Mouse (Mus musculus): Measurements from ENCODE around the gene Sema3a. TPM values are rescaled to one million over a fixed set of nuclear protein-coding genes. Genes with fewer than 3 reads are reported as not detected.
"Not testable (repeated sequence)": the region's sequence is repeated elsewhere in the genome, so short reads cannot be mapped to it uniquely, and the experiment has no call there.

Gene Sema3a
- total RNA-seq, 2 experiments from 2014 or later = not detected

GRCm38 (mm10) chr5:13525597-13525996, 400.4 kb downstream of the Sema3a start:
- no peak for ATAC-seq (replicated peaks; ENCODE audit: low FRiP score, poor library complexity, severe bottlenecking)

- no peak for ATAC-seq (replicated peaks; ENCODE audit: low FRiP score, poor library complexity, severe bottlenecking)
Measured at GRCm38 (mm10) chr5:13527037-13527464, 401.8 kb downstream of the Sema3a start.

- ATAC-seq (replicated peaks; ENCODE audit: low FRiP score, poor library complexity, severe bottlenecking) = no peak
Measured at GRCm38 (mm10) chr5:13529226-13529625, 404.0 kb downstream of the Sema3a start.

GRCm38 (mm10) chr5:13547472-13548209, 422.4 kb downstream of the Sema3a start:
- no peak for ATAC-seq (replicated peaks; ENCODE audit: low FRiP score, poor library complexity, severe bottlenecking)

GRCm38 (mm10) chr5:13548210-13548554, 423.0 kb downstream of the Sema3a start:
- ATAC-seq (replicated peaks; ENCODE audit: low FRiP score, poor library complexity, severe bottlenecking) = no peak

GRCm38 (mm10) chr5:13549080-13549479, 423.9 kb downstream of the Sema3a start:
- ATAC-seq (replicated peaks; ENCODE audit: low FRiP score, poor library complexity, severe bottlenecking) = no peak

- no peak for ATAC-seq (replicated peaks; ENCODE audit: low FRiP score, poor library complexity, severe bottlenecking)
Measured at GRCm38 (mm10) chr5:13550953-13551352, 425.7 kb downstream of the Sema3a start.

GRCm38 (mm10) chr5:13557257-13557656, 432.0 kb downstream of the Sema3a start:
- no peak for ATAC-seq (replicated peaks; ENCODE audit: low FRiP score, poor library complexity, severe bottlenecking)

- ATAC-seq (replicated peaks; ENCODE audit: low FRiP score, poor library complexity, severe bottlenecking) = no peak
Measured at GRCm38 (mm10) chr5:13573867-13574266, 448.7 kb downstream of the Sema3a start.

GRCm38 (mm10) chr5:13579123-13579522, 453.9 kb downstream of the Sema3a start:
- ATAC-seq (replicated peaks; ENCODE audit: low FRiP score, poor library complexity, severe bottlenecking) = no peak

GRCm38 (mm10) chr5:13585559-13586207, 460.5 kb downstream of the Sema3a start:
- no peak for ATAC-seq (replicated peaks; ENCODE audit: low FRiP score, poor library complexity, severe bottlenecking)

GRCm38 (mm10) chr5:13594422-13594821, 469.2 kb downstream of the Sema3a start:
- ATAC-seq (replicated peaks; ENCODE audit: low FRiP score, poor library complexity, severe bottlenecking) = no peak

- ATAC-seq (replicated peaks; ENCODE audit: low FRiP score, poor library complexity, severe bottlenecking) = no peak
Measured at GRCm38 (mm10) chr5:13611631-13612030, 486.4 kb downstream of the Sema3a start.

- ATAC-seq (replicated peaks; ENCODE audit: low FRiP score, poor library complexity, severe bottlenecking) = no peak
Measured at GRCm38 (mm10) chr5:13612088-13612487, 486.9 kb downstream of the Sema3a start.

- ATAC-seq (replicated peaks; ENCODE audit: low FRiP score, poor library complexity, severe bottlenecking) = not testable (repeated sequence)
Measured at GRCm38 (mm10) chr5:13614575-13614974, 489.4 kb downstream of the Sema3a start.

GRCm38 (mm10) chr5:13615907-13616306, 490.7 kb downstream of the Sema3a start:
- no peak for ATAC-seq (replicated peaks; ENCODE audit: low FRiP score, poor library complexity, severe bottlenecking)

GRCm38 (mm10) chr5:13622578-13622977, 497.4 kb downstream of the Sema3a start:
- no peak for ATAC-seq (replicated peaks; ENCODE audit: low FRiP score, poor library complexity, severe bottlenecking)

GRCm38 (mm10) chr5:13624754-13625153, 499.5 kb downstream of the Sema3a start:
- no peak for ATAC-seq (replicated peaks; ENCODE audit: low FRiP score, poor library complexity, severe bottlenecking)

GRCm38 (mm10) chr5:13626093-13626492, 500.9 kb downstream of the Sema3a start:
- ATAC-seq (replicated peaks; ENCODE audit: low FRiP score, poor library complexity, severe bottlenecking) = no peak

GRCm38 (mm10) chr5:13628606-13629311, 503.5 kb downstream of the Sema3a start:
- peak; percentile 49; the same call in 1 of the 2 replicates for ATAC-seq (replicated peaks; ENCODE audit: low FRiP score, poor library complexity, severe bottlenecking)

- no peak for ATAC-seq (replicated peaks; ENCODE audit: low FRiP score, poor library complexity, severe bottlenecking)
Measured at GRCm38 (mm10) chr5:13629916-13630315, 504.7 kb downstream of the Sema3a start.

Measured in erythroid progenitor cell, adult 5-6 weeks (primary cell).